Mouse (Mus musculus): ENCODE data around the gene Hat1. TPM values are rescaled to one million over a fixed set of nuclear protein-coding genes. Genes with fewer than 3 reads are reported as not detected.

Gene Hat1
- total RNA-seq (2023) = 10 to 100 TPM; 24.3 to 26.4 TPM

GRCm38 (mm10) chr2:71388951-71389763 is at the start of gene Hat1:
TSS of gene Hat1 (plus strand) at chr2:71388958.

GRCm38 (mm10) chr2:71367125-71367880 is 21.5 kb upstream of the Hat1 start, which contains the start of gene Slc25a12:
TSS of gene Slc25a12 (minus strand) at chr2:71367749.

GRCm38 (mm10) chr2:71453161-71453916 is 64.6 kb downstream of the Hat1 start, which contains the start of gene Metap1d:
TSS of gene Metap1d (plus strand) at chr2:71453276.

Other genes with a start within 250 kb of the Hat1 start
- gene Dync1i2, start 177.3 kb upstream of the Hat1 start, total RNA-seq (2023) = 10 to 100 TPM; 63.8 to 69.8 TPM
- 10 to 100 TPM; 63.1 to 76.2 TPM for gene Slc25a12, start 21.2 kb upstream of the Hat1 start, total RNA-seq (2023)
- gene Metap1d, start 64.3 kb downstream of the Hat1 start, total RNA-seq (2023) = 10 to 100 TPM; 32.6 to 32.8 TPM
- under 1 TPM; 0.15 to 0.30 TPM for gene Dlx1, start 139.2 kb downstream of the Hat1 start, total RNA-seq (2023)
- not detected for gene Dlx2, start 157.8 kb downstream of the Hat1 start, total RNA-seq (2023)